14 mouse cellular contexts compared by ENCODE assay signal in genomic region chr2:135614651-135615261, GRCm38 (mm10). TPM values are rescaled to one million over a fixed set of nuclear protein-coding genes. Genes with fewer than 3 reads are reported as not detected.
DNase-seq lines count a peak whose midpoint lies in the region; ATAC-seq lines count a peak whose summit lies in the region.
"Had no signal": no experiment of that assay in that cellular context is flagged by ENCODE, and none has a peak within 500 bp of the region (broad histone marks: within the 10 kb centered on the region; RNA-seq: fewer than 3 reads in every experiment).

No protein-coding gene starts in this region.

- H3K27me3 ChIP-seq in heart, embryonic 14.5 days (ENCODE audit: control insufficient read depth, insufficient read depth, low read length): no peaks in the 10 kb centered on the region
- H3K27me3 ChIP-seq in neural tube, embryonic 11.5 days (ENCODE audit: control insufficient read depth, insufficient read depth, low read length): no peaks in the 10 kb centered on the region
- H3K27me3 ChIP-seq in neural tube, embryonic 15.5 days (replicated peaks): no peaks in the 10 kb centered on the region
- no peaks in the 10 kb centered on the region for H3K27me3 ChIP-seq in midbrain, embryonic 15.5 days (replicated peaks)
- H3K27me3 ChIP-seq: stomach, embryonic 15.5 days had no signal

- H3K9ac ChIP-seq in heart, embryonic 14.5 days (ENCODE audit: low read length): no peak overlapping the region
- no peak overlapping the region for H3K9ac ChIP-seq in neural tube, embryonic 11.5 days (ENCODE audit: low read length)
- H3K9ac ChIP-seq in neural tube, embryonic 15.5 days (replicated peaks): no peak overlapping the region
- H3K9ac ChIP-seq in midbrain, embryonic 15.5 days: no peak overlapping the region
- H3K9ac ChIP-seq: stomach, embryonic 15.5 days had no signal

- no peak overlapping the region for H3K4me3 ChIP-seq in heart, embryonic 14.5 days (ENCODE audit: control insufficient read depth in 1 of 2, insufficient read depth in 1 of 2, low read depth in 1 of 2, low read length in 2 of 2)
- no peak overlapping the region for H3K4me3 ChIP-seq in neural tube, embryonic 11.5 days (ENCODE audit: low read depth, low read length)
- H3K4me3 ChIP-seq in neural tube, embryonic 15.5 days (replicated peaks): no peak overlapping the region
- H3K4me3 ChIP-seq in midbrain, embryonic 15.5 days: no peak overlapping the region
- H3K4me3 ChIP-seq: stomach, embryonic 15.5 days had no signal

- no peaks in the 10 kb centered on the region for H3K9me3 ChIP-seq in heart, embryonic 14.5 days (ENCODE audit: control insufficient read depth, low read length)
- no peaks in the 10 kb centered on the region for H3K9me3 ChIP-seq in neural tube, embryonic 11.5 days (ENCODE audit: control insufficient read depth, low read length)
- H3K9me3 ChIP-seq in neural tube, embryonic 15.5 days (replicated peaks): no peaks in the 10 kb centered on the region
- no peaks in the 10 kb centered on the region for H3K9me3 ChIP-seq in midbrain, embryonic 15.5 days
- H3K9me3 ChIP-seq: stomach, embryonic 15.5 days had no signal

- H3K27ac ChIP-seq in heart, embryonic 14.5 days (replicated peaks in 1 of 2; ENCODE audit: control insufficient read depth in 1 of 2, insufficient read depth in 1 of 2, low read depth in 2 of 2, low read length in 2 of 2): no peak overlapping the region
- H3K27ac ChIP-seq in neural tube, embryonic 11.5 days (ENCODE audit: low read depth, low read length): no peak overlapping the region
- no peak overlapping the region for H3K27ac ChIP-seq in neural tube, embryonic 15.5 days (replicated peaks)
- H3K27ac ChIP-seq in midbrain, embryonic 15.5 days: no peak overlapping the region
- H3K27ac ChIP-seq: stomach, embryonic 15.5 days had no signal

- H3K4me2 ChIP-seq in heart, embryonic 14.5 days (ENCODE audit: low read length): peak overlapping the region; percentile 34
- H3K4me2 ChIP-seq in neural tube, embryonic 11.5 days (ENCODE audit: low read depth): no peak overlapping the region
- no peak overlapping the region for H3K4me2 ChIP-seq in neural tube, embryonic 15.5 days
- no peak overlapping the region for H3K4me2 ChIP-seq in midbrain, embryonic 15.5 days
- H3K4me2 ChIP-seq: stomach, embryonic 15.5 days had no signal

- no peak for ATAC-seq in heart, embryonic 14.5 days (ENCODE audit: insufficient number of reproducible peaks, insufficient read depth, low FRiP score, low read depth)
- ATAC-seq in neural tube, embryonic 11.5 days (ENCODE audit: insufficient read depth, low FRiP score, low TSS enrichment): peak; percentile 49; the same call in 1 of the 2 replicates
- ATAC-seq in neural tube, embryonic 15.5 days (ENCODE audit: low FRiP score): no peak
- peak; percentile 83 for ATAC-seq in midbrain, embryonic 15.5 days (replicated peaks)

- DNase-seq in heart, adult 11 months: no peak
- DNase-seq in neural tube, embryonic 11.5 days (ENCODE audit: low spot score): peak; percentile 31
- DNase-seq in embryo, embryonic 11 days: peak; percentile 40
- no peak for DNase-seq in layer of hippocampus, adult 9-10 months (ENCODE audit: low spot score)
- DNase-seq in kidney, adult 8-10 months: no peak
- DNase-seq: cerebellum, adult 2 months; gastrocnemius, postnatal 36 days; kidney, adult 9 months; lung, adult 18-20 months; thymus, postnatal 14 days had no signal

- no peaks in the 10 kb centered on the region for H3K36me3 ChIP-seq in heart, embryonic 14.5 days (ENCODE audit: control insufficient read depth, insufficient read depth, low read length)
- no peaks in the 10 kb centered on the region for H3K36me3 ChIP-seq in neural tube, embryonic 11.5 days (ENCODE audit: control insufficient read depth, insufficient read depth, low read length)
- no peaks in the 10 kb centered on the region for H3K36me3 ChIP-seq in neural tube, embryonic 15.5 days
- no peaks in the 10 kb centered on the region for H3K36me3 ChIP-seq in midbrain, embryonic 15.5 days (replicated peaks)
- H3K36me3 ChIP-seq: stomach, embryonic 15.5 days had no signal

- H3K4me1 ChIP-seq in heart, embryonic 14.5 days (ENCODE audit: control insufficient read depth in 2 of 2, insufficient read depth in 2 of 2, low read length in 2 of 2): no peaks in the 10 kb centered on the region
- H3K4me1 ChIP-seq in neural tube, embryonic 11.5 days (ENCODE audit: control insufficient read depth, insufficient read depth, low read length): no peaks in the 10 kb centered on the region
- H3K4me1 ChIP-seq in neural tube, embryonic 15.5 days: no peaks in the 10 kb centered on the region
- 0 out of 2 replicates have a peak, but pooled peaks cover 5% of the 10 kb centered on the region for H3K4me1 ChIP-seq in midbrain, embryonic 15.5 days
- H3K4me1 ChIP-seq: stomach, embryonic 15.5 days had no signal

- WGBS in heart, embryonic 14.5 days: 22% methylated on average over 4 of the region's 4 CpGs
- 6% methylated on average over 4 of the region's 4 CpGs for WGBS in neural tube, embryonic 11.5 days
- WGBS in neural tube, embryonic 15.5 days: 11% methylated on average over 4 of the region's 4 CpGs
- WGBS in midbrain, embryonic 15.5 days: 8% methylated on average over 4 of the region's 4 CpGs

RNA-seq across cellular contexts. Expression of gene Plcb4, which starts 44.1 kb away (rescaled TPM):
- 38.8 and 44.9 TPM in 2 replicates for polyA plus RNA-seq in heart, embryonic 14.5 days (2014; fragmentation: Nextera tagmentation; extraction: Ambion mirVana)
- 16.5 and 16.7 TPM in 2 replicates for polyA plus RNA-seq in neural tube, embryonic 11.5 days (2014; fragmentation: Nextera tagmentation; extraction: Ambion mirVana)
- polyA plus RNA-seq in neural tube, embryonic 15.5 days (2015; fragmentation: Nextera tagmentation; extraction: Ambion mirVana): 34.5 and 35.5 TPM in 2 replicates
- polyA plus RNA-seq in midbrain, embryonic 15.5 days (2015; fragmentation: Nextera tagmentation; extraction: Ambion mirVana): 41.7 and 47.8 TPM in 2 replicates

Comparison
In these comparisons a context has a peak if more than half of its experiments do, and no peak if none do; other contexts are left out.
1. ATAC-seq: peak in neural tube, embryonic 11.5 days (single experiment) and midbrain, embryonic 15.5 days (single experiment); none in heart, embryonic 14.5 days (single experiment) and neural tube, embryonic 15.5 days (single experiment).
2. DNase-seq: peak in neural tube, embryonic 11.5 days (single experiment) and embryo, embryonic 11 days (single experiment); none in heart, adult 11 months (single experiment), layer of hippocampus, adult 9-10 months (single experiment) and kidney, adult 8-10 months (0 of 2).